Mouse (Mus musculus) lung, embryonic 14.5 days (tissue): ENCODE data around the gene Igfbp7. TPM values are rescaled to one million over a fixed set of nuclear protein-coding genes. Genes with fewer than 3 reads are reported as not detected.

Source experiments
- ATAC-seq: fragments of 200-750 bp; cut with Nextera tagmentation; 2 replicates; pipeline ENCODE4 v1.8.0; 2017; ENCODE audit warnings: mild to moderate bottlenecking, moderate TSS enrichment, moderate library complexity; ENCODE audit not compliant: insufficient read depth
- DNase-seq: peaks from one replicate; pipeline ENCODE4 v3.0.0-alpha.2; 2015
- H3K27ac ChIP-seq: fragments of 300-500 bp; sonication (generic); 2 replicates; pipeline ENCODE4 v1.5.1; 2014; ENCODE audit warnings: low read depth, mild to moderate bottlenecking, moderate library complexity
- H3K27me3 ChIP-seq: fragments of 300-500 bp; sonication (generic); 2 replicates; pipeline ENCODE4 v1.6.1; 2014; ENCODE audit warnings: low read length, control low read depth; ENCODE audit not compliant: insufficient read depth
- H3K36me3 ChIP-seq: fragments of 300-500 bp; sonication (generic); 2 replicates; pipeline ENCODE4 v1.6.1; 2014; ENCODE audit warnings: control low read depth; ENCODE audit not compliant: insufficient read depth
- H3K4me1 ChIP-seq: fragments of 300-500 bp; sonication (generic); 2 replicates; pipeline ENCODE4 v1.6.1; 2014; ENCODE audit warnings: antibody characterized with exemption, control low read depth; ENCODE audit not compliant: insufficient read depth
- H3K4me2 ChIP-seq: fragments of 300-500 bp; sonication (generic); 2 replicates; pipeline ENCODE4 v1.6.1; 2014; ENCODE audit warnings: mild to moderate bottlenecking
- H3K4me3 ChIP-seq: fragments of 300-500 bp; sonication (generic); 2 replicates; pipeline ENCODE4 v1.5.1; 2014; ENCODE audit warnings: low read depth, low read length
- H3K9ac ChIP-seq: fragments of 300-500 bp; sonication (generic); 2 replicates; pipeline ENCODE4 v1.6.1; 2014
- H3K9me3 ChIP-seq: fragments of 300-500 bp; sonication (generic); 2 replicates; pipeline ENCODE4 v1.6.1; 2016; ENCODE audit warnings: low read depth, low read length, control low read depth
- CTCF ChIP-seq: IDR thresholded peaks from 2 replicates; pipeline ENCODE4 v1.5.1; 2016; ENCODE audit warnings: antibody characterized with exemption, low read depth
- WGBS: fragments of 180-500 bp; shearing (Covaris S2); extraction: QIAGEN DNeasy Blood & Tissue Kit; methylation state at CpG from one replicate; pipeline ENCODE4 v1.1.7; 2014; 5-methylcytosine and 5-hydroxymethylcytosine counted together
- polyA plus RNA-seq: library from polyadenylated mRNA; unstranded; fragments of >200 nt; fragmentation: Nextera tagmentation; extraction: Ambion mirVana; gene quantifications from 2 replicates; pipeline ENCODE4 v1.2.1, GENCODE M21; 2014

Igfbp7 gene
- polyA plus RNA-seq, 1 experiment from 2014 or later = 35.1 TPM

DNA sequence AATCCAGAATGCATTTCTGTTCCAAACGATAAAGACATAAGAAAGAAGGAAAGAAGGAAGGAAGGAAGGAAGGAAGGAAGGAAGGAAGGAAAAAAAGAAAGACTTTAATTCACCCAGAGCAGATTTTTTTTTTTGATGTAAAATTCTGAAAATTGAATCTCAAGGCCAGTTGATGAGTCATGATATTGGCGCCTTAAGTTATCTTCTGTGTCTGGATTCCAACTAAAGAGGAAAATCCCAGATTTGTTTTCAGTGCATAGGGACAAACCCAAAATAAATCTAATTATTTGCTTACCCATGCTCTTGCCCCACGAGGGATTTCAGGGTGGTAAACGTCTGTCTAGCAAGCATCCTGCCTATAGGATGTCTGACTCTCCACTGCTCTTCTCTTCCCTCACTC, 46.8 kb downstream of the Igfbp7 start:
- no peak overlapping the region for H3K27ac ChIP-seq
- no peak for ATAC-seq
- H3K4me2 ChIP-seq = no peak overlapping the region

DNA sequence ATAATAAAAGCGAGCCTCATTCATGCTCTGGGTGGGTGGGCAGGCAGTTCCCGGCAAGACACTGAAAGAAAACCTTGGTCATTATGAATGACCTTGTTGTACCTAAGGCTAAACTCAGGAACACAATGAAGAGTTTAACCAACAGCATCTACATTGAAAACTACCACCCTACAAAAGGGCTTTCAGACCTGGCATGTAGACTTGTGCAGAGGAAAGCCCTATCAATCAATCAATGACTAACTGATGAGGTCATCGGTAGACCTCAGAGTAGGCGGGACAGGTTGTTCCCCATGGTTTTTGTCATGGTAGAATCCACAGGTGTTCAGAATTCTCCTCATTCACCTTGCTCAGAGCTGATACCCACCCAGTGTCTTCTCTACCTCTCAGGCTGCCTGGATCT, 47.9 kb downstream of the Igfbp7 start:
- Histone ChIP-seq H3K4me1 (peaks cover 13% of the 10 kb centered on the region), H3K27me3 (no peaks in the 10 kb centered on the region), H3K9me3 (no peaks in the 10 kb centered on the region), H3K36me3 (no peaks in the 10 kb centered on the region), H3K4me2 (no peak overlapping the region), H3K9ac (no peak overlapping the region), H3K27ac (no peak overlapping the region), H3K4me3 (no peak overlapping the region)
- WGBS = 92% methylated on average over 4 of the region's 4 CpGs
- DNase-seq (no peak), ATAC-seq (no peak)
- TF ChIP-seq CTCF = no peak

More for the DNA sequence above, 46.8 kb downstream of the Igfbp7 start:
- no peak for TF ChIP-seq CTCF
- no peak for DNase-seq
- Histone ChIP-seq H3K9me3 (no peaks in the 10 kb centered on the region), H3K4me1 (peaks cover 6% of the 10 kb centered on the region), H3K27me3 (no peaks in the 10 kb centered on the region), H3K4me3 (no peak overlapping the region), H3K36me3 (no peaks in the 10 kb centered on the region), H3K9ac (no peak overlapping the region)
- 64% methylated on average over 4 of the region's 4 CpGs for WGBS

DNA sequence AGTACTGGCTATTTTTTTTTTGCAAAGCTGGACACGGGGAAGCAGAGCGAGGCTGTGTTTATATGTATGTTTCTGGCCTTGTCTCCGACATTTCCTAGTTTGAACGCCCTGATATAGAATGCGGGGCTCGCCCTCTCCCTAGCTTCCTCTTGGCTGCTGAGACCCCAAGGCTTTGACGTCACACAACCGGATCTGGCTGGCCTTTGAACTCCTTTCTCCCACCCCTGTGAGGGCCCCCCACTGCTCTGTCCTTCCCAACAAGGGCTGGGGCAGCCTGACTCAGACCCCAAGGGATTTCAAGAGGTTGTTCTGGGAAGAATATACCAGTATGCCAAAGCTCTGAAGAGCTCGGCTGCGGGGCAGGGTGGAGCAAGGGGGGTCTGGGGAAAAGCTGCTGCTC, 49.5 kb downstream of the Igfbp7 start:
- peak overlapping the region; percentile 25 for H3K4me3 ChIP-seq
- H3K9me3 ChIP-seq = no peaks in the 10 kb centered on the region
- WGBS = 3% methylated on average over 10 of the region's 10 CpGs
- H3K4me2 ChIP-seq = peak overlapping the region; percentile 57
- no peaks in the 10 kb centered on the region for H3K36me3 ChIP-seq
- ATAC-seq = peak; percentile 70
- TF ChIP-seq CTCF = no peak
- peaks cover 13% of the 10 kb centered on the region for H3K4me1 ChIP-seq
- H3K9ac ChIP-seq = peak overlapping the region; percentile 32
- H3K27ac ChIP-seq = peak overlapping the region; percentile 78
- DNase-seq = peak; percentile 84
- no peaks in the 10 kb centered on the region for H3K27me3 ChIP-seq

DNA sequence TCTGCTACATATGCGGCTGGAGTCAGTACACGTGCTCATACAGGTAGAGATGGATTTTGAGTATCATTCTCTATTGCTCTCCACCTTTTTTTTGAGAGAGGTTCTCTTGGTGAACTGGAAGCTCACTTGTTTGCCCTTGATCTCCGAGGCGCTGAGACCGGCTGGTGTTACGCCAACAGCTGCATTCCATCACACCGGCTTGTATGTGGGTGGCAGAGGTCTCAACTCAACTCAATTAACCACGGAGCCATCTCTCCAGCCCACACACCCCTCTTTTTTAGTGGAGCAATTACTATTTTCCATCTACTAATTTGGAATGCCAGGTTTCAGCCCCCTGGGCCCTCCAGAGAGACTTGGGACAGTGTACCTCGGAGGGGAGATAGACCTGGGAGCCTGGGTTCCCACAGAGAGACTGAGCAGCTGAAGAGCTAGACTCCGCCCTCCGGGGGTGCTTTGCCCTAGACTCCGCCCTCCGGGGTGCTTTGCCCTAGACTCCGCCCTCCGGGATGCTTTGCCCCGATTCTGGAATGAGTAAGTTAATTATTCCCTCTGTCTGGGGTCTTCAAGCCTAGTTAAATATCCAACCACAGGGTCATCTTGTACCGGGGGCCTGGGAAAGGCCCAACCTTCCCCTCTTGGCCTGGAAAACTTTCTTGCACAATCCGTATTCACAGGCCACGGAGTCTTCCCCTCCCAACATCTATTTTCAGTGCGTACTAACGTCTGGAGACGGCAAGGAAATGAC, 50.3 kb downstream of the Igfbp7 start:
- ATAC-seq (peak; percentile 79), DNase-seq (peak; percentile 83)
- Histone ChIP-seq H3K27me3 (no peaks in the 10 kb centered on the region), H3K4me2 (peak overlapping the region; percentile 57), H3K27ac (peak overlapping the region; percentile 78), H3K4me1 (peaks cover 13% of the 10 kb centered on the region), H3K9me3 (no peaks in the 10 kb centered on the region), H3K9ac (peak overlapping the region; percentile 32), H3K4me3 (peak overlapping the region; percentile 25), H3K36me3 (no peaks in the 10 kb centered on the region)
- no peak for TF ChIP-seq CTCF
- 13% methylated on average over 22 of the region's 22 CpGs for WGBS

- Histone ChIP-seq H3K9ac (no peak overlapping the region), H3K4me3 (no peak overlapping the region), H3K36me3 (0 out of 2 replicates have a peak, but pooled peaks cover 2% of the 10 kb centered on the region), H3K9me3 (no peaks in the 10 kb centered on the region), H3K4me1 (peaks cover 13% of the 10 kb centered on the region), H3K27ac (peak overlapping the region; percentile 40; the same call in 1 of the 2 replicates), H3K4me2 (no peak overlapping the region), H3K27me3 (no peaks in the 10 kb centered on the region)
- no peak for DNase-seq
- no peak for TF ChIP-seq CTCF
- 60% methylated on average over 19 of the region's 19 CpGs for WGBS
- no peak for ATAC-seq
These were observed 52.3 kb downstream of the Igfbp7 start for GRCm38 (mm10) chr5:77355307-77356265.

- H3K9ac ChIP-seq = no peak overlapping the region
- peak overlapping the region; percentile 52 for H3K4me2 ChIP-seq
- H3K27ac ChIP-seq = no peak overlapping the region
- H3K27me3 ChIP-seq = no peaks in the 10 kb centered on the region
- peaks cover 11% of the 10 kb centered on the region; the same call in 1 of the 2 replicates for H3K36me3 ChIP-seq
- peak; percentile 42 for ATAC-seq
- peak; percentile 96 for DNase-seq
- peaks cover 13% of the 10 kb centered on the region for H3K4me1 ChIP-seq
- 10% methylated on average over 16 of the region's 16 CpGs for WGBS
- H3K9me3 ChIP-seq = no peaks in the 10 kb centered on the region
- H3K4me3 ChIP-seq = no peak overlapping the region
- peak; percentile 97 for TF ChIP-seq CTCF
These were observed 53.5 kb downstream of the Igfbp7 start for GRCm38 (mm10) chr5:77354361-77354787.

- Histone ChIP-seq H3K27ac (no peak overlapping the region), H3K36me3 (peaks cover 37% of the 10 kb centered on the region), H3K9ac (no peak overlapping the region), H3K9me3 (no peaks in the 10 kb centered on the region), H3K4me3 (no peak overlapping the region), H3K27me3 (no peaks in the 10 kb centered on the region), H3K4me2 (no peak overlapping the region), H3K4me1 (peaks cover 7% of the 10 kb centered on the region; the same call in 1 of the 2 replicates)
- WGBS = 76% methylated on average over 9 of the region's 9 CpGs
- ATAC-seq (no peak), DNase-seq (no peak)
- no peak for TF ChIP-seq CTCF
These were observed 56.1 kb downstream of the Igfbp7 start for GRCm38 (mm10) chr5:77351691-77352090.
